Mouse (Mus musculus): ENCODE measurements around the gene Rassf5.

DNA sequence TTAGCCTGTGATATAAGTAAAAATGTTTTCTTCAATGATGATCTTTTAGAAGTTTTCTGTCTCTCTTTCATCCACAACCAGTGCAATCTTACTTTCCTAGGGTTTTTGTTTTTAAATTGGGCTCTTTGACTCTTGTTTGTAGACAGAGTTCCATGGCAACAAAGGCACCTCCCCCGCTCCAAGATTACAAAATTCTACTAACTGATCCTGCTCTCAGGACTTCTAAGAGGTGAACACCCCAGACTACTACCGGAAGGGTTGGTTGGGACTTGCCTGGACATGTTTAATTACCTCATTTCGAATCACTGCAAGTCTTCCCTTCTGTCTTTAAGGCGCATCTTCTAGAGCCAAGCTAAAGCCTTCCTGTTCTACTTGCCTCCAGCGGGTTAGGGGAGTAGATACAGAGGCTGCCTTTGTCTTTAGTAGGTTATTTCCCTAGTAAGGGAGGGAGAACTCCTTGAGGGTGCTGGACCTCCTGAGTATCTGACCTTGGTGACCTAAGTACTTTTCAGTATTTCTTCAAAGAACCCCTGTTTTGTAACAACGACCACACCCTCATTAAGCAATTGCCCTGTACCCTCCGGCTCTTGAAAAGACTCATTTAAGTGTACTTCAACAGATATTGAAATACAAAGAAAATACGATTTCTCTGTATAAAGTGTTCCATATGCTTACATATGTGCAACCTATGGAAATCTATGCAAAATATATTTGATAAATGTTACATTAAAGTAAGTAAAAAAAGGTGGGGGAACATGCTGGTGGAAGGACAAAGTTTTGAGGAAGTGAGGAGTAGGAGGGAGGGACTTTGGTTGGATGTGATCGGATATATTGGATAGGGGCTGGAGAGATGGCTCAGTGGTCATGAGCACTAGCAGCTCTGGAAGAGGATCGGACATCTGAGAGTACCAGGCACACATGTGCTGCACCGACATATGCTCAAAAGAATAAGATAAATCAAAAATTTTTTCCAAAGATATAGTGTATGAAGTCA is 105.7 kb downstream of the Rassf5 start:
- no peak for TF ChIP-seq GATA1 (IDR thresholded peaks at IDR 0.05; ENCODE audit: low read length)
- TF ChIP-seq TAL1 (IDR thresholded peaks at IDR 0.05; ENCODE audit: low read length) = no peak
